Mouse (Mus musculus): ENCODE results near the gene Prom2.

DNA sequence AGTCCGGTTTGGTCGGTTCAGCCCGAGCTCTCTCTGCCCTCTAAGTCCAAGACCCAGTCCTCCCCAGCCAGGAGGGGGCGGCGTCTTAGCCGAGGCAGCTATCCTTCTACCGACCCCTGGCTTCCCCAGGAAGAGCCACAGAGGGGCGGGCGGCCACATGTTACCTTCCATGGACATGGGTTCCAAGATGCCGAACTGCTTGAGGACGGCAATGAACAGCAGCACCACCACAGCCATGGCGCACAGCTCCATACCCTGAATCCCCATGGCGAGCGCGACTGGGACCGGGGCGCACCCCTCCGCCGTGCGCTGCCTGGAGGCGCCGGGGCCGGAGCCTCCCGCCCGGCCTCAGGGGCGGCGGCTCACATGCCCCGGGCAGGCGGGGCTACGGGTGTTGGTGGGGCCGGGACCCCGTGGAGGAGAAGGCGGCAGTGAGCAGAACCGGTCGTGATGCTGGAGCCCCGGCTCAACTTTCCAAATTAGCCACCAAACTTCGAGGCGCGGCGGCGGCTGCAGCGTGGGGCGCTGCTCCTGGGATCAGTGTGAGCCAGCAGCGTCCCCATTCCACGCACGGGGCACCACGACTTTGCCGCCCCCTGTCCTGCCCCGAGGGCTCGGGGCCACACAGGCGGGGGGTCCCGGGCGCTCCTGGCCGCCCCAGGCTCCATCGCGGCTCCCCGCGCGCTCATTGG lies 59.3 kb downstream of the Prom2 start:
- TF ChIP-seq POLR2A (IDR thresholded peaks at IDR 0.05; ENCODE audit: borderline replicate concordance, insufficient read depth, low read length) (no peak), CTCF (IDR thresholded peaks at IDR 0.05; ENCODE audit: borderline replicate concordance, insufficient read depth, low read depth, low read length) (no peak)
